Mouse (Mus musculus) gastrocnemius, postnatal 36 days (tissue): Measurements from ENCODE around the gene Kcnv2. TPM values are rescaled to one million over a fixed set of nuclear protein-coding genes. Genes with fewer than 3 reads are reported as not detected.

Experiments
- DNase-seq, 2 experiments: peaks; one replicate each; pipeline ENCODE4 v3.0.0; 2022
- intact Hi-C: fragments of 180-260 bp; cut with DNase I; formaldehyde crosslinking; loops from one replicate; pipeline ENCODE4 v1.15.1; 2025
- total RNA-seq, 2 experiments: library from RNA; stranded (reverse); gene quantifications; 2 replicates each; pipeline ENCODE4 v1.2.3; 2021

The Kcnv2 gene
- total RNA-seq, 2 experiments from 2014 or later = 0.15 TPM; not detected in 1

- intact Hi-C loops = no loop called here
- no peak for DNase-seq
Observed at GRCm38 (mm10) chr19:27363891-27364290, 41.5 kb downstream of the Kcnv2 start.

GRCm38 (mm10) chr19:27364521-27364931, 42.1 kb downstream of the Kcnv2 start:
- peak; percentile 43 to 59 for DNase-seq
- intact Hi-C loops = no loop called here

- no peak for DNase-seq
- intact Hi-C loops = no loop called here
Observed at GRCm38 (mm10) chr19:27366113-27366746, 43.8 kb downstream of the Kcnv2 start.

GRCm38 (mm10) chr19:27369461-27370135, 47.2 kb downstream of the Kcnv2 start:
- no peak for DNase-seq
- intact Hi-C loops = no loop called here

GRCm38 (mm10) chr19:27370174-27370573, 47.8 kb downstream of the Kcnv2 start:
- DNase-seq = no peak
- intact Hi-C loops = no loop called here

- DNase-seq = no peak
- intact Hi-C loops = no loop called here
Observed at GRCm38 (mm10) chr19:27370784-27371183, 48.4 kb downstream of the Kcnv2 start.

- intact Hi-C loops = no loop called here
- DNase-seq = no peak
Observed at GRCm38 (mm10) chr19:27379712-27380401, 57.5 kb downstream of the Kcnv2 start.

GRCm38 (mm10) chr19:27382131-27382530, 59.7 kb downstream of the Kcnv2 start:
- DNase-seq = no peak
- intact Hi-C loops = no loop called here

GRCm38 (mm10) chr19:27383266-27383665, 60.9 kb downstream of the Kcnv2 start:
- intact Hi-C loops = no loop called here

GRCm38 (mm10) chr19:27385304-27385703, 62.9 kb downstream of the Kcnv2 start:
- DNase-seq = no peak
- intact Hi-C loops = no loop called here

More at GRCm38 (mm10) chr19:27383266-27383665, 60.9 kb downstream of the Kcnv2 start:
- no peak for DNase-seq

Other genes with a start within 250 kb of the Kcnv2 start
- gene Vldlr, start 106.1 kb upstream of the Kcnv2 start, total RNA-seq = 10 to 100 TPM; 55.6 to 58.2 TPM
- gene Pum3, start 107.2 kb downstream of the Kcnv2 start, total RNA-seq = 10 to 100 TPM; 22.9 to 26.1 TPM